Comparison of ENCODE assay signal across 11 mouse cellular contexts in the genomic region with DNA sequence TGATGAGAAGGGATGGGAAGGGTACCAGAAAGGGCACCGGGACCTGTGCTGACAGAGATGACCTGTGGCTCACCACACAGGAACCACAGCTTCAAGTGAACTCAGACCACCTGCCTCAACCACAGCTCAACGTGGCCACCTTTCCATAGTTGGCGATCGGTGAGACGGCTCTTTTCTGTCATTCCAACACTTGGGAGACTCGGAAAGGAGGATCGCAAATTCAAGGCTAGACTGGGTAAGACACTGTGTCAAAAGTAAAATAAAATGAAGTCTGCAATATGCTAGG. TPM values are rescaled to one million over a fixed set of nuclear protein-coding genes. Genes with fewer than 3 reads are reported as not detected.
DNase-seq lines count a peak whose midpoint lies in the region; ATAC-seq and TF ChIP-seq lines count a peak whose summit lies in the region.
"Had no signal": no experiment of that assay in that cellular context is flagged by ENCODE, and none has a peak within 500 bp of the region (broad histone marks: within the 10 kb centered on the region; RNA-seq: fewer than 3 reads in every experiment).

No protein-coding gene starts in this region.

- WGBS in heart, embryonic 12.5 days, result 78% methylated on average over 7 of the region's 7 CpGs
- 91% methylated on average over 7 of the region's 7 CpGs for WGBS in embryonic facial prominence, embryonic 10.5 days
- 25% methylated on average over 7 of the region's 7 CpGs for WGBS in macrophage (ENCODE audit: missing documents)

- H3K27ac ChIP-seq in heart, embryonic 12.5 days (ENCODE audit: poor library complexity, severe bottlenecking), result peak overlapping the region; percentile 97
- peak overlapping the region; percentile 82 for H3K27ac ChIP-seq in left cerebral cortex, adult 2 months
- peak overlapping the region; percentile 78 for H3K27ac ChIP-seq in embryonic facial prominence, embryonic 10.5 days (replicated peaks)
- peak overlapping the region; percentile 99 for H3K27ac ChIP-seq in macrophage

- H3K36me3 ChIP-seq in heart, embryonic 12.5 days, result no peaks in the 10 kb centered on the region
- H3K36me3 ChIP-seq in embryonic facial prominence, embryonic 10.5 days (replicated peaks), result no peaks in the 10 kb centered on the region
- no peaks in the 10 kb centered on the region for H3K36me3 ChIP-seq in macrophage (ENCODE audit: inconsistent target)
- H3K36me3 ChIP-seq: limb, embryonic 12.5 days had no signal

- H3K9ac ChIP-seq in heart, embryonic 12.5 days, result peak overlapping the region; percentile 46; the same call in 1 of the 2 replicates
- H3K9ac ChIP-seq: limb, embryonic 12.5 days had no signal

- H3K4me2 ChIP-seq in heart, embryonic 12.5 days, result peak overlapping the region; percentile 56; the same call in 1 of the 2 replicates
- H3K4me2 ChIP-seq: limb, embryonic 12.5 days had no signal

- H3K27me3 ChIP-seq in heart, embryonic 12.5 days (replicated peaks), result no peaks in the 10 kb centered on the region
- peaks cover 5% of the 10 kb centered on the region; the same call in 1 of the 2 replicates for H3K27me3 ChIP-seq in embryonic facial prominence, embryonic 10.5 days (replicated peaks; ENCODE audit: low read depth, poor library complexity, severe bottlenecking)
- H3K27me3 ChIP-seq: limb, embryonic 12.5 days had no signal

- H3K4me3 ChIP-seq in heart, embryonic 12.5 days, result no peak overlapping the region
- no peak overlapping the region for H3K4me3 ChIP-seq in left cerebral cortex, adult 2 months
- peak overlapping the region; percentile 3; the same call in 1 of the 2 replicates for H3K4me3 ChIP-seq in embryonic facial prominence, embryonic 10.5 days
- H3K4me3 ChIP-seq in macrophage (ENCODE audit: inconsistent target), result peak overlapping the region; percentile 33
- H3K4me3 ChIP-seq: limb, embryonic 12.5 days had no signal

- H3K79me2 ChIP-seq in macrophage (ENCODE audit: inconsistent target), result peaks cover 61% of the 10 kb centered on the region

- DNase-seq in heart, postnatal 10 days, result no peak
- no peak for DNase-seq in left cerebral cortex, adult 2 months (ENCODE audit: extremely low spot score in 1 of 2, low spot score in 2 of 2)
- no peak for DNase-seq in left cerebral cortex, postnatal 10 days (ENCODE audit: extremely low spot score in 1 of 2, low spot score in 2 of 2)
- DNase-seq in embryonic facial prominence, embryonic 10.5 days (ENCODE audit: low spot score), result no peak
- no peak for DNase-seq in frontal cortex, adult 2 months (ENCODE audit: extremely low spot score in 1 of 2, low spot score in 1 of 2)
- no peak for DNase-seq in Muller cell, postnatal 12 days (ENCODE audit: inconsistent ontology term)
- DNase-seq: cerebellum, postnatal 25 days had no signal

- no peaks in the 10 kb centered on the region for H3K9me3 ChIP-seq in heart, embryonic 12.5 days (replicated peaks)
- no peaks in the 10 kb centered on the region for H3K9me3 ChIP-seq in embryonic facial prominence, embryonic 10.5 days
- H3K9me3 ChIP-seq: limb, embryonic 12.5 days had no signal

- H3K4me1 ChIP-seq in heart, embryonic 12.5 days (replicated peaks), result peaks cover 75% of the 10 kb centered on the region
- H3K4me1 ChIP-seq in embryonic facial prominence, embryonic 10.5 days, result peaks cover 59% of the 10 kb centered on the region

- ATAC-seq in heart, embryonic 12.5 days (ENCODE audit: insufficient number of reproducible peaks, low FRiP score), result no peak

- intact Hi-C loops in heart, postnatal 10 days (cut with DNase I), result no loop called here
- intact Hi-C loops in left cerebral cortex, adult 2 months (cut with DNase I), result no loop called here
- intact Hi-C loops in left cerebral cortex, postnatal 10 days (cut with DNase I), result no loop called here

- TF ChIP-seq CTCF in left cerebral cortex, adult 2 months (IDR thresholded peaks at IDR 0.05), result no peak

RNA-seq across cellular contexts. Expression of a gene that starts 0.7 kb away (rescaled TPM):
- polyA plus RNA-seq in heart, embryonic 12.5 days (2016; fragmentation: Nextera tagmentation; extraction: Ambion mirVana), result 8.2 and 8.5 TPM in 2 replicates
- 10 to 100 TPM; 33.7 to 37.2 TPM for total RNA-seq in heart, postnatal 10 days (2021)
- total RNA-seq in left cerebral cortex, adult 2 months (2021), result 10 to 100 TPM; 12.5 to 13.9 TPM
- 1 to 10 TPM; 5.7 to 7.5 TPM for total RNA-seq in left cerebral cortex, postnatal 10 days (2021)
- polyA plus RNA-seq in embryonic facial prominence, embryonic 10.5 days (2016; fragmentation: Nextera tagmentation; extraction: Ambion mirVana), result 1.7 and 2.5 TPM in 2 replicates
- 10 to 100 TPM in 10 of 26 experiments, 1 to 10 TPM in 13, under 1 TPM in 3; 0.91 to 39.6 (median 5.6) TPM for total RNA-seq in macrophage (2018; cell fraction: chromatin; rRNA removed)
- 10 to 100 TPM in 20 of 26 experiments, 1 to 10 TPM in 6; 3.7 to 41.6 (median 20.4) TPM for total RNA-seq in macrophage (2018; cell fraction: cytosol; rRNA removed)
- total RNA-seq in macrophage (2018; cell fraction: nucleus; rRNA removed), result 10 to 100 TPM in 19 of 26 experiments, 1 to 10 TPM in 7; 4.5 to 63.6 (median 13.4) TPM
- polyA plus RNA-seq in macrophage (2018), result 14.0 to 34.3 TPM (median 20.6 TPM) in 3 replicates
- 12.0 and 15.2 TPM in 2 replicates for polyA plus RNA-seq in frontal cortex, adult 2 months (2012; rRNA removed)

RNA-seq across cellular contexts. Expression of a gene that starts 25.8 kb away (rescaled TPM):
- not detected in 2 replicates for polyA plus RNA-seq in heart, embryonic 12.5 days (2016; fragmentation: Nextera tagmentation; extraction: Ambion mirVana)
- total RNA-seq in heart, postnatal 10 days (2021), result not detected
- not detected for total RNA-seq in left cerebral cortex, adult 2 months (2021)
- total RNA-seq in left cerebral cortex, postnatal 10 days (2021), result not detected
- not detected in 2 replicates for polyA plus RNA-seq in embryonic facial prominence, embryonic 10.5 days (2016; fragmentation: Nextera tagmentation; extraction: Ambion mirVana)
- total RNA-seq in macrophage (2018; cell fraction: chromatin; rRNA removed), result not detected
- total RNA-seq in macrophage (2018; cell fraction: cytosol; rRNA removed), result not detected
- not detected for total RNA-seq in macrophage (2018; cell fraction: nucleus; rRNA removed)
- polyA plus RNA-seq in macrophage (2018), result not detected in 3 replicates
- not detected in 2 replicates for polyA plus RNA-seq in frontal cortex, adult 2 months (2012; rRNA removed)
- total RNA-seq: gastrocnemius, postnatal 4 days had no signal

RNA-seq across cellular contexts. Expression of a gene that starts 26.9 kb away (rescaled TPM):
- 0.10 and 0.36 TPM in 2 replicates for polyA plus RNA-seq in heart, embryonic 12.5 days (2016; fragmentation: Nextera tagmentation; extraction: Ambion mirVana)
- under 1 TPM; 0.74 to 0.93 TPM for total RNA-seq in heart, postnatal 10 days (2021)
- under 1 TPM; 0.29 to 0.63 TPM for total RNA-seq in left cerebral cortex, adult 2 months (2021)
- total RNA-seq in left cerebral cortex, postnatal 10 days (2021), result under 1 TPM; 0.24 to 0.28 TPM
- 0.16 and 0.26 TPM in 2 replicates for polyA plus RNA-seq in embryonic facial prominence, embryonic 10.5 days (2016; fragmentation: Nextera tagmentation; extraction: Ambion mirVana)
- total RNA-seq in macrophage (2018; cell fraction: chromatin; rRNA removed), result 10 to 100 TPM in 4 of 26 experiments, 1 to 10 TPM in 16, under 1 TPM in 4, not detected in 2; 0.41 to 20.1 (median 4.7) TPM
- total RNA-seq in macrophage (2018; cell fraction: cytosol; rRNA removed), result 10 to 100 TPM in 5 of 26 experiments, 1 to 10 TPM in 21; 1.4 to 11.9 (median 5.5) TPM
- total RNA-seq in macrophage (2018; cell fraction: nucleus; rRNA removed), result 10 to 100 TPM in 6 of 26 experiments, 1 to 10 TPM in 19, not detected in 1; 2.1 to 17.8 (median 7.3) TPM
- polyA plus RNA-seq in macrophage (2018), result 3.5 to 9.1 TPM (median 7.6 TPM) in 3 replicates
- polyA plus RNA-seq in frontal cortex, adult 2 months (2012; rRNA removed), result 0.42 and 0.44 TPM in 2 replicates

RNA-seq across cellular contexts. Expression of a gene that starts 27.0 kb away (rescaled TPM):
- 66.2 and 72.6 TPM in 2 replicates for polyA plus RNA-seq in heart, embryonic 12.5 days (2016; fragmentation: Nextera tagmentation; extraction: Ambion mirVana)
- 10 to 100 TPM; 88.8 to 96.4 TPM for total RNA-seq in heart, postnatal 10 days (2021)
- 10 to 100 TPM; 67.6 to 69.4 TPM for total RNA-seq in left cerebral cortex, adult 2 months (2021)
- 10 to 100 TPM; 75.2 to 90.2 TPM for total RNA-seq in left cerebral cortex, postnatal 10 days (2021)
- polyA plus RNA-seq in embryonic facial prominence, embryonic 10.5 days (2016; fragmentation: Nextera tagmentation; extraction: Ambion mirVana), result 116 and 122 TPM in 2 replicates
- total RNA-seq in macrophage (2018; cell fraction: chromatin; rRNA removed), result 10 to 100 TPM in 20 of 26 experiments, 1 to 10 TPM in 6; 5.3 to 32.5 (median 15.9) TPM
- 10 to 100 TPM; 11.3 to 25.9 (median 21.4) TPM for total RNA-seq in macrophage (2018; cell fraction: cytosol; rRNA removed)
- total RNA-seq in macrophage (2018; cell fraction: nucleus; rRNA removed), result 10 to 100 TPM in 16 of 26 experiments, 1 to 10 TPM in 10; 4.4 to 19.3 (median 11.4) TPM
- 15.7 to 21.8 TPM (median 18.8 TPM) in 3 replicates for polyA plus RNA-seq in macrophage (2018)
- polyA plus RNA-seq in frontal cortex, adult 2 months (2012; rRNA removed), result 93.5 and 97.3 TPM in 2 replicates

RNA-seq across cellular contexts. Expression of a gene that starts 44.7 kb away (rescaled TPM):
- 0.79 and 0.96 TPM in 2 replicates for polyA plus RNA-seq in heart, embryonic 12.5 days (2016; fragmentation: Nextera tagmentation; extraction: Ambion mirVana)
- 1 to 10 TPM; 2.5 to 2.6 TPM for total RNA-seq in heart, postnatal 10 days (2021)
- 1 to 10 TPM; 2.5 to 2.8 TPM for total RNA-seq in left cerebral cortex, adult 2 months (2021)
- total RNA-seq in left cerebral cortex, postnatal 10 days (2021), result 1 to 10 TPM; 2.9 to 3.3 TPM
- polyA plus RNA-seq in embryonic facial prominence, embryonic 10.5 days (2016; fragmentation: Nextera tagmentation; extraction: Ambion mirVana), result 0.33 and 0.46 TPM in 2 replicates
- 1 to 10 TPM in 1 of 26 experiments, under 1 TPM in 1, not detected in 24; 0.33 to 1.3 TPM for total RNA-seq in macrophage (2018; cell fraction: chromatin; rRNA removed)
- total RNA-seq in macrophage (2018; cell fraction: cytosol; rRNA removed), result not detected
- not detected for total RNA-seq in macrophage (2018; cell fraction: nucleus; rRNA removed)
- polyA plus RNA-seq in macrophage (2018), result not detected in 3 replicates
- 4.7 and 5.7 TPM in 2 replicates for polyA plus RNA-seq in frontal cortex, adult 2 months (2012; rRNA removed)

Comparison
In these comparisons a context has a peak if more than half of its experiments do, and no peak if none do; other contexts are left out.
1. H3K4me3 ChIP-seq: peak in embryonic facial prominence, embryonic 10.5 days (single experiment) and macrophage (single experiment); none in heart, embryonic 12.5 days (single experiment) and left cerebral cortex, adult 2 months (single experiment).
2. Peak in every context shown above with its lines, with median percentiles within 50 percentile points of each other: H3K27ac ChIP-seq.